Mouse (Mus musculus) spleen, postnatal 36 days (tissue): Measurements from ENCODE around the gene Hook2.

Source experiments
- DNase-seq, 2 experiments: peaks; one replicate each; pipeline ENCODE4 v3.0.0; 2022; ENCODE audit warnings: low spot score in 2 of 2, mixed read lengths in 1 of 2

The Hook2 gene

GRCm38 (mm10) chr8:84986379-84986945 is 3.9 kb upstream of the Hook2 start:
- no peak for DNase-seq

GRCm38 (mm10) chr8:84987388-84987787 is 3.0 kb upstream of the Hook2 start:
- no peak for DNase-seq

GRCm38 (mm10) chr8:84987903-84988302 is 2.5 kb upstream of the Hook2 start:
- no peak for DNase-seq

GRCm38 (mm10) chr8:84989311-84989731 is 1.1 kb upstream of the Hook2 start:
- DNase-seq: peak; percentile 30 to 53

- DNase-seq: peak; percentile 84 to 93
Observed at GRCm38 (mm10) chr8:84989810-84990209, 593 bp upstream of the Hook2 start.

GRCm38 (mm10) chr8:84990836-84991235 is 433 bp downstream of the Hook2 start:
- peak; percentile 40 to 61 for DNase-seq

GRCm38 (mm10) chr8:84994375-84994774 is 4.0 kb downstream of the Hook2 start:
- no peak for DNase-seq

GRCm38 (mm10) chr8:84995680-84996079 is 5.3 kb downstream of the Hook2 start:
- no peak for DNase-seq

- no peak for DNase-seq
Observed at GRCm38 (mm10) chr8:84996978-84997377, 6.6 kb downstream of the Hook2 start.

- DNase-seq: peak; percentile 88 to 89
Observed at GRCm38 (mm10) chr8:84997649-84998295, 7.4 kb downstream of the Hook2 start.

GRCm38 (mm10) chr8:85007686-85008085 is 17.3 kb downstream of the Hook2 start:
- DNase-seq: no peak

GRCm38 (mm10) chr8:85011242-85011641 is 20.8 kb downstream of the Hook2 start:
- DNase-seq: no peak

GRCm38 (mm10) chr8:85013230-85013840 is 22.9 kb downstream of the Hook2 start:
- DNase-seq: peak; percentile 70 to 71

- no peak for DNase-seq
Observed at GRCm38 (mm10) chr8:85014431-85014830, 24.0 kb downstream of the Hook2 start, which contains the start of gene Best2. Gene Best2, minus strand, starts transcription at chr8:85014531.

- DNase-seq: no peak
Observed at GRCm38 (mm10) chr8:85016724-85017123, 26.3 kb downstream of the Hook2 start.

GRCm38 (mm10) chr8:85017209-85017608 is 26.8 kb downstream of the Hook2 start:
- DNase-seq: no peak

- DNase-seq: no peak
Observed at GRCm38 (mm10) chr8:85021514-85022055, 31.2 kb downstream of the Hook2 start.

GRCm38 (mm10) chr8:85023846-85024245 is 33.4 kb downstream of the Hook2 start:
- no peak for DNase-seq

GRCm38 (mm10) chr8:85025098-85025932 is 34.9 kb downstream of the Hook2 start, which contains the start of gene Asna1:
Gene Asna1, minus strand, starts transcription at chr8:85025281.
- DNase-seq: peak; percentile 84 to 89

- peak; percentile 97 to 98 for DNase-seq
Observed at GRCm38 (mm10) chr8:85026670-85027515, 36.5 kb downstream of the Hook2 start, which contains the start of gene Trir. Gene Trir, plus strand, starts transcription at chr8:85026823.

- DNase-seq: peak in 1 of 2 experiments; percentile 48
Observed at GRCm38 (mm10) chr8:85027516-85027855, 37.1 kb downstream of the Hook2 start.
